Mouse (Mus musculus): Measurements from ENCODE around the gene Pgpep1l. TPM values are rescaled to one million over a fixed set of nuclear protein-coding genes. Genes with fewer than 3 reads are reported as not detected.
"Not testable (repeated sequence)": the region's sequence is repeated elsewhere in the genome, so short reads cannot be mapped to it uniquely, and the experiment has no call there.

Gene Pgpep1l
- polyA plus RNA-seq, 1 experiment, result not detected

DNA sequence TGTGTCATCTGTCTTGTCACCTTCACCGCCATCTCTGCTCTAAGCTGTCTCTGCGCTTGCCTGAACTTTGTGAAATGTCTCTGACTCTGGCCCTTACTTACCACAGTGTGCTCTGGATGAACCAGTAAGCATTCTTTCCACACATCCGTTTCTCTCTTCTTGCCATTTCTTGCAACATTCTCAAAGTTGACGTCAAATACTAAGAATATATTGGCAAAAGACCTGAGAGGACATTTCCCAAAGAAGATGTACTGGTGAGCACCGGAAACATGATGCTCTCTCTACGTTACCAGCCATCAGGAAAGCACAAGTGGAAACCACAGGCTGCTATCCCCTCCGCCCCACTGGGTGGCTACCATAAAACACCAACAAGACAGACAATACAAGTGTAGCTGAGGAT lies 19.7 kb upstream of the Pgpep1l start:
- H3K4me1 ChIP-seq (ENCODE audit: control insufficient read depth, insufficient read depth, low read length), result peaks cover 8% of the 10 kb centered on the region
- no peak overlapping the region for H3K4me3 ChIP-seq (ENCODE audit: insufficient read depth, low read length)
- H3K27ac ChIP-seq (ENCODE audit: insufficient read depth, low read depth, low read length), result no peak overlapping the region
- no peak for TF ChIP-seq CTCF (IDR thresholded peaks at IDR 0.05; ENCODE audit: low read depth, low read length)
- TF ChIP-seq POLR2A (IDR thresholded peaks at IDR 0.05; ENCODE audit: borderline replicate concordance, low read depth, low read length), result no peak

DNA sequence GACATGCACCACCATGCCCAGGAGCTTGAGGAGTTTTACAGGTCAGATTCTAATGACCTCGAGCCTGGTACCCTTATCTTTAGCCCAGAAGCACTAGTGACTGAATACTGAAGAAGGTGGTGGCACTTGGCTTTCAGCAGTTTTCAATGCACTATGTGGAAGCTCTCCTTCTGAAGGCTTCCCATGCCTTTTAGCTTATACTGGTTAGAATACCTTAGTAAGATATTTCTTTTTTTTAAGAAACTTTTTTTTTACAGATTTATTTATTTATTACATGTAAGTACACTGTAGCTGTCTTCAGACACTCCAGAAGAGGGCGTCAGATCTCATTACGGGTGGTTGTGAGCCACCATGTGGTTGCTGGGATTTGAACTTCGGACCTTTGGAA lies 19.1 kb upstream of the Pgpep1l start:
- not testable (repeated sequence) for H3K4me1 ChIP-seq (ENCODE audit: control insufficient read depth, insufficient read depth, low read length); H3K4me3 ChIP-seq (ENCODE audit: insufficient read depth, low read length)
- H3K27ac ChIP-seq (ENCODE audit: insufficient read depth, low read depth, low read length), result peak overlapping the region; percentile 11; the same call in 1 of the 2 replicates

DNA sequence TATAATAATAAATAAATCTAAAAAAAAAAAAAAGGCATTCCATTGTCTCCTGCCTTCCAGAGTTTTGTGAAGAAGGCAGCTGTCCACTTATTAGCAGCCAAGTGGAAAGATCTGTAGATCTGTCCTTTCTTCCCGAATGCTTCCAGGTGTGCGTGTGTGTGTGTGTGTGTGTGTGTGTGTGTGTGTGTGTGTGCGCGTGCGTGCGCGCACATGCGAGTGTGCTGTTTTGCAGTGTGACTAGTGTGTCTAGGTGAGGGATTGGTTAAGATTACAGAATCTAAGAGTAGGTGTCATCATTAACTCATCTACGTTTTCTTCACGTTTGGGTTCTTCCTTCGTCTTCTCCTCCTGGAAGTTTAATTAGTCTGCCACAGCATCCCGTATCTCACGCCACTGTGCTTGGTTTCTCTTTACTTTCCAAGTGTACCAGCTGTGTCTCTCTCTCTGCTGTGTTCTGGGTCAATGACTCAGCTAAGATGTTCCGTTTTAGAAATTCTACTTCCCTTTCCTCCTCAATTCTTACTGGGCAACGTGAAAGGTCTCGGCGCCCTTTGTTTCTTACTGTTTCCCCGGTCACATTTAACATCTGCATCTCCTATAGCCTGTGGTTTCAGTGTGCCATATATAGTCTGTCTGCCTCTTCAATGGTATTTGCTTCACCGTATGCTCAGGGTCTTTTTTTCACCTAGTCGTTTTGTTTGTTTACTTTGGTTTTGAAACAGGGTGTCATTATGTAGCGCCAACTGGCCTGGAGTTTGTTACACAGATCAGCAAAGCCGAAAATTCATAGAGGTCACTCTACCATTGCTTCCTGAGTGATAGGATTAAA lies 18.5 kb upstream of the Pgpep1l start:
- peaks cover 8% of the 10 kb centered on the region for H3K4me1 ChIP-seq (ENCODE audit: control insufficient read depth, insufficient read depth, low read length)
- TF ChIP-seq POLR2A (IDR thresholded peaks at IDR 0.05; ENCODE audit: borderline replicate concordance, low read depth, low read length), result no peak
- no peak for TF ChIP-seq CTCF (IDR thresholded peaks at IDR 0.05; ENCODE audit: low read depth, low read length)
- peak overlapping the region; percentile 45 for H3K4me3 ChIP-seq (ENCODE audit: insufficient read depth, low read length)
- H3K27ac ChIP-seq (ENCODE audit: insufficient read depth, low read depth, low read length), result peak overlapping the region; percentile 11

DNA sequence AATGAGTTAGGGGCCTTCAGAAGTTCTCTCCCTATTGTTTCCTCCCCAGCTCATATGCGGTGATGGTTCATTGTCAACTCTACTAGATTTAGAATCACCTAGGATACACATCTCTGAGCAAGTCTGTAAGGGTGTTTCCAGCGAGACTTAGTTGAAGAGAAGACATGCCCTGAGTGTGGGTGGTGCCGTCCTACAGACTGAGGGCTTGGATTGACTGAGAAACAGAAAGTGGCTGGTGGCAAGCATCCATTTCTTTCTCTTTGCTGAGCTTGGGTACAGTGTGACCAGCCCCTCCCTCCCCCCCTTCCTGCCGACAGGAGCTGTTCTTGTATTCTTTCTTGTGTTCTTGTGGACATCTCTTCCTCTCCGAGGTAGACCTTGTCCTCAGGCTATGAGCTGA lies 17.3 kb upstream of the Pgpep1l start:
- Histone ChIP-seq H3K4me3 (ENCODE audit: insufficient read depth, low read length) (no peak overlapping the region), H3K27ac (ENCODE audit: insufficient read depth, low read depth, low read length) (no peak overlapping the region), H3K4me1 (ENCODE audit: control insufficient read depth, insufficient read depth, low read length) (peaks cover 8% of the 10 kb centered on the region)
- TF ChIP-seq POLR2A (IDR thresholded peaks at IDR 0.05; ENCODE audit: borderline replicate concordance, low read depth, low read length) (no peak), CTCF (IDR thresholded peaks at IDR 0.05; ENCODE audit: low read depth, low read length) (no peak)

DNA sequence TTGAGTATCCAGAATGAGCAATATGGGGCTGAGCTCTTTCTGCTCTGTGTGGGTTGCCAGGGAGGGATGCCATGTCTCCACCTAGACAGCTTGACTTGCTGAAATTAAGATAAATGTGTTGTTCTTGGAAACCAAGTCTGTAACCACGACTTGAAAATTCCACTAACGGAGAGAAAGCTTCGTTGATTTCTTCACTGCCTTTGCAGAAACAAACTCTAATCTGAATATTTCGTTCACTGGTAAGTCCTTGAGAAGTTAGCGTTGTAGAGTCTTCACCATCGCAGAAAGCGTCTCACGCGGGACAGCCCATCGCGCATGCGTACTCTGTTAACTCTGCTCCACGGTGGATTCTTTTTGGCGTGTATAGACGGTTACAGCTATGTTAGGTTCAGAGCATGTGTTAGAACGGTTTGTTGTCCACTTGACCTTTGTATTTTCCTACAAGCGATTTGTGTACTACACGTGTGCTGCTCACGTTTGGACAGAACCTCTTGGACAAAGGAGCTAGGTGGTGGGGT lies 16.4 kb upstream of the Pgpep1l start:
- Histone ChIP-seq H3K4me1 (ENCODE audit: control insufficient read depth, insufficient read depth, low read length) (peaks cover 8% of the 10 kb centered on the region), H3K27ac (ENCODE audit: insufficient read depth, low read depth, low read length) (no peak overlapping the region), H3K4me3 (ENCODE audit: insufficient read depth, low read length) (no peak overlapping the region)
- no peak for TF ChIP-seq CTCF (IDR thresholded peaks at IDR 0.05; ENCODE audit: low read depth, low read length)
- TF ChIP-seq POLR2A (IDR thresholded peaks at IDR 0.05; ENCODE audit: borderline replicate concordance, low read depth, low read length), result no peak

DNA sequence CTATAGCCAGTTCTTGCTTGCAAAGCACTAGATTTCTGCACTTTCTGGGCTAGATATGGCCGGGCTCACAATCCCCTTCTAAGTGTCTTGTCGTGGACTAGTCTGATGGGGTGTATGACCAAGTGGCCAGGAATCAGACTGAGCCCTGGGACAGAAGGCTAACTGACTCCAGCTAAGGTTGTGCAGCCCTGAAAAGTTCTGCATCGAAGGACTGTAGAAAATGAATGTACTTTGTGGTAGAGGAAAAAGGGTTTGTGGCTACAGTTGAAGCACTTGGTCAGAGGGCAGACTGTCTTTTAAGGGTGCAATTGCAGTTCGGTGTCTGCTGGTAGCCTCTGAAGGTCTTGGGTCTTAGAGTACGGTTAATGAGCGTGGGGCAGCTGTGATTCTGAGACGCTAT lies 15.4 kb upstream of the Pgpep1l start:
- Histone ChIP-seq H3K27ac (ENCODE audit: insufficient read depth, low read depth, low read length) (no peak overlapping the region), H3K4me3 (ENCODE audit: insufficient read depth, low read length) (no peak overlapping the region), H3K4me1 (ENCODE audit: control insufficient read depth, insufficient read depth, low read length) (peaks cover 8% of the 10 kb centered on the region)
- no peak for TF ChIP-seq POLR2A (IDR thresholded peaks at IDR 0.05; ENCODE audit: borderline replicate concordance, low read depth, low read length)
- TF ChIP-seq CTCF (IDR thresholded peaks at IDR 0.05; ENCODE audit: low read depth, low read length), result no peak

DNA sequence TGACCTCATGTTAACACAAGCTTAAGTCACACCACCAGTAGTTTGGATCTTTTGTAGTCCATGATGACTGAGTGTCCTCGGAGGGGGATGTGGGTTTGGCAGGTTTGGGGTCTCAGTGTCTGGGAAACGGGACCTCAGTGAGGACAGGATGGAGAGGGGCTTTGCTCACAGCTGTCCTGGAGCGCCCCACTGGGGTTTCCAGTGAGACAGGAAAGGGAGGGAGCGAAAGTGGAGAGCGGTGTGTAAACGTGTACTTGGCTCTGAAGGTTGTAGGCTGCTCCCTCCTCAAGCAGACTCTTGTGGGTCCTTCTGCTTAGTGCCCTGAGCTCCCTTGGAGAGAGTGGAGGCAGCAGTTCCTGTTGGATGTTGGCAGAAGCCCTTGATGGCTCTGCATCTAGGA lies 14.9 kb upstream of the Pgpep1l start:
- no peak for TF ChIP-seq CTCF (IDR thresholded peaks at IDR 0.05; ENCODE audit: low read depth, low read length)
- no peak for TF ChIP-seq POLR2A (IDR thresholded peaks at IDR 0.05; ENCODE audit: borderline replicate concordance, low read depth, low read length)
- Histone ChIP-seq H3K27ac (ENCODE audit: insufficient read depth, low read depth, low read length) (no peak overlapping the region), H3K4me3 (ENCODE audit: insufficient read depth, low read length) (no peak overlapping the region), H3K4me1 (ENCODE audit: control insufficient read depth, insufficient read depth, low read length) (peaks cover 8% of the 10 kb centered on the region)

DNA sequence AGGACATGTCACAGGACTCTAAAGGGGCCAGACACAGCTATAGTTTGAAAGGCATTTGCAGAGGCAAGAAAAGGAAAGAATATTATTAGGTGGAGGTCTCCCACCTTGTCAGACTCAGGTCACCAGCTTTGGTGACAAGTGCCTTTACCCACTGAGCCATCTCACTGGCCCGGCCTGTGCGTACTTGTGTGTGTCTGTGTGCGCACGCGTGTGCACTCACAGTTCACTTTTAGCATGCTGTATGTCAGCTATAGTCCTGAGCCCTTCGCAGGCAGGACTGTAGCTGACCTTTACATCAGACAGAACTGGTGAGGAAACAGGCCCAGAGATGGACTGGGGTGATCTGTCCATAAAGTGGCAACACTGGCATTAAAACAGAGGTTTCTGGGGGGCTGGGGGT lies 14.4 kb upstream of the Pgpep1l start:
- Histone ChIP-seq H3K4me1 (ENCODE audit: control insufficient read depth, insufficient read depth, low read length) (peaks cover 8% of the 10 kb centered on the region), H3K27ac (ENCODE audit: insufficient read depth, low read depth, low read length) (no peak overlapping the region), H3K4me3 (ENCODE audit: insufficient read depth, low read length) (no peak overlapping the region)
- TF ChIP-seq POLR2A (IDR thresholded peaks at IDR 0.05; ENCODE audit: borderline replicate concordance, low read depth, low read length) (no peak), CTCF (IDR thresholded peaks at IDR 0.05; ENCODE audit: low read depth, low read length) (no peak)

DNA sequence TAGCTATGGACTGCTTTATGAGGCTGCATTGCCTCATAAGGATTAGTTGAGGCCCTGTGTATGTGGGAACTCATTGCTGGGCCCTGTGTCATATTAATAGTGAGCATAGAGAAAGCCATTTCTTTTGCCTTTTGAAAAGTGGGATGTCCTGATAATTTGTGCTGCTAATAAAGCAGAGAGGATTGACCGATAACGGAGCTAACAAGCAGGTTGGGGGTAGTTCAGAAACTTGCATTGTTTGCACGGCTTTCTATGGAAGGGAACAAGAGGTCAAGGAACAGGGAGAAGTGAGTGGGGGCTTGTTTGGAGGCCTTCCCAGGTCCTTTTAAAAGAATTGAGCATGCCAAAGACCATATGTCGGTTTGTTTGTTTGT lies 13.9 kb upstream of the Pgpep1l start:
- TF ChIP-seq POLR2A (IDR thresholded peaks at IDR 0.05; ENCODE audit: borderline replicate concordance, low read depth, low read length), result no peak
- no peak for TF ChIP-seq CTCF (IDR thresholded peaks at IDR 0.05; ENCODE audit: low read depth, low read length)
- Histone ChIP-seq H3K4me3 (ENCODE audit: insufficient read depth, low read length) (no peak overlapping the region), H3K4me1 (ENCODE audit: control insufficient read depth, insufficient read depth, low read length) (peaks cover 5% of the 10 kb centered on the region), H3K27ac (ENCODE audit: insufficient read depth, low read depth, low read length) (no peak overlapping the region)

DNA sequence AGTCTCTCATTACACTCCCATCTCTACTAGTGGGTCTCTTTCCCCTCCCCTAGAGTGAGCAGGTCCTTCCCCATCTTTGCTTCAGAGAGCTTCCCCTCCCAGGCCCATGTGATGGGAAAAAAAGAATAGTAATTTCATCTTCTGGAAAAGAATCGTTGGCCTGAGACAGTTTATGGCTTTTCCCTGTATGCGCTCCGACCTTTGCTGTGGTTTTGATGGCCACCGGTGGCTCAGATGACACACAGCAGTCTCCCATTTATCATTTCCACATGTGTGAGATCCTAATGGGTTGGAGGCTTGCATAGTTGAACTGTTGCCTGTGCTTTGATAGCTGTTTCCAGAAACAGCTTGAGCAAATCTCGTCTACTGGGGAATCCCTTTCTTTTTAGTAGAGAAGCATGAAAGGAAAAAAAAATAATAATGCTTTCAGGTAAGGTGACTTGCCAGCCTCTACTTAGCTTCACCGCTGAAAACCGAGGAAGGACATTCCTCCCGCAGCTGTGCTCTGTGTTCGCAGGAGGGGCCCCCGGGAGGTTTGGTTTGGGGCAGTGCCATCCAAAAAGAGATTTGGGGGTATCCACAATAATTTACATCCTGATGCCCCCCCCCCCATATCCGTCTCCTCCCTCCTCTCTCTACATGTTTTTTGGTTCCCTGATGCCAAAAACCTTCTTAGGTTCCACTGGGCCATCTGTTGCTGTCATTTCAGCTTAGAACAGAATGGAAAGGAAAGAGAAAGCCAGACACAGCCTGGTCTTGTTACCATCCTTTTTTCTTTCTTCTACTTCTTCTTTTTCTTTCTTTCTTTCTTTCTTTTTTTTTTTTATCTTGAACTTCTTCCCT lies 13.2 kb upstream of the Pgpep1l start:
- no peak overlapping the region for H3K4me3 ChIP-seq (ENCODE audit: insufficient read depth, low read length)
- no peak overlapping the region for H3K27ac ChIP-seq (ENCODE audit: insufficient read depth, low read depth, low read length)
- H3K4me1 ChIP-seq (ENCODE audit: control insufficient read depth, insufficient read depth, low read length), result peaks cover under 1% of the 10 kb centered on the region
- TF ChIP-seq CTCF (IDR thresholded peaks at IDR 0.05; ENCODE audit: low read depth, low read length) (no peak), POLR2A (IDR thresholded peaks at IDR 0.05; ENCODE audit: borderline replicate concordance, low read depth, low read length) (no peak)

All from bone marrow macrophage, adult 2 months (primary cell).